Mouse (Mus musculus) small intestine, adult 2 months (tissue): ENCODE measurements around the gene Gstz1.
A peak's percentile ranks its signal among the peaks of the same experiment; 100 is the strongest.

ENCODE experiments used
- CTCF ChIP-seq: fragments of 200-500 bp; IDR thresholded peaks from 2 replicates; pipeline ENCODE4 v1.5.1; 2012; ENCODE audit warnings: low read depth, mild to moderate bottlenecking, control low read depth, inconsistent platforms, low read length, moderate library complexity, mixed read lengths; ENCODE audit not compliant: insufficient replicate concordance, insufficient read length; ENCODE audit errors: extremely low read depth
- POLR2A ChIP-seq: fragments of 200-500 bp; IDR thresholded peaks from 2 replicates; pipeline ENCODE4 v1.6.1; 2012; ENCODE audit warnings: low read depth, mild to moderate bottlenecking, control low read depth, inconsistent platforms, low read length, moderate library complexity

DNA sequence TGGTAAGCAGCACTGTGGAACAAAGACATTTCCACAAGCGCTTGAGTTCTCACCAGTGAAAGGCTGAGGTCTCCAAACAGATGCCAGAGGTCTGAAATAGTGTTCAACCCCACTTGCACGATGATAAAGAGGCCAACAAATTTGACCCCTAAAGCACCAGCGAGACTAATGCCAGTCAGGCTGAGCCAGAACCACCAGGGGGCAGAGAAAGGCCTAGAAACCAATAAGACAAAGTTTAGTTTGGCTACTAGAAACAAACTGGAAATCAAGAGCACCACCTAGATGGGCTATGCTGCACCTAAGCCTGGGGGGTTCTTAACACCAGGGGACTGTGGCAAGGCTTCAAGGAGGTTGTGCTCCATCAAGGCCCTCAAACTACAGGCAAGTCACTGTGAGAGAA is 15.3 kb upstream of the Gstz1 start:
- TF ChIP-seq CTCF (peak; percentile 35; the same call in 1 of the 2 replicates), POLR2A (no peak)
